Mouse (Mus musculus) limb, embryonic 15.5 days (tissue): ENCODE results near the gene Efcab11. TPM values are rescaled to one million over a fixed set of nuclear protein-coding genes. Genes with fewer than 3 reads are reported as not detected.
A peak's percentile ranks its signal among the peaks of the same experiment; 100 is the strongest.

Experiments used
- ATAC-seq: fragments of 200-750 bp; cut with Nextera tagmentation; 2 replicates; pipeline ENCODE4 v1.8.0; 2017; ENCODE audit warnings: low read depth, moderate TSS enrichment; ENCODE audit not compliant: insufficient number of reproducible peaks, low FRiP score, low TSS enrichment
- H3K27ac ChIP-seq: fragments of 300-500 bp; sonication (generic); 2 replicates; pipeline ENCODE4 v1.5.1; 2015; ENCODE audit warnings: moderate library complexity, mild to moderate bottlenecking, inconsistent platforms
- H3K27me3 ChIP-seq: fragments of 300-500 bp; sonication (generic); 2 replicates; pipeline ENCODE4 v1.6.1; 2015; ENCODE audit warnings: inconsistent platforms
- H3K36me3 ChIP-seq: fragments of 300-500 bp; sonication (generic); 2 replicates; pipeline ENCODE4 v1.6.1; 2015; ENCODE audit warnings: inconsistent platforms
- H3K4me1 ChIP-seq: fragments of 300-500 bp; sonication (generic); 2 replicates; pipeline ENCODE4 v1.6.1; 2015; ENCODE audit warnings: inconsistent platforms
- H3K4me2 ChIP-seq: fragments of 300-500 bp; sonication (generic); 2 replicates; pipeline ENCODE4 v1.6.1; 2015; ENCODE audit warnings: mild to moderate bottlenecking, inconsistent platforms
- H3K4me3 ChIP-seq: fragments of 300-500 bp; sonication (generic); 2 replicates; pipeline ENCODE4 v1.5.1; 2015; ENCODE audit warnings: mild to moderate bottlenecking, inconsistent platforms
- H3K9ac ChIP-seq: fragments of 300-500 bp; sonication (generic); 2 replicates; pipeline ENCODE4 v1.6.1; 2015; ENCODE audit warnings: inconsistent platforms
- H3K9me3 ChIP-seq: fragments of 300-500 bp; sonication (generic); 2 replicates; pipeline ENCODE4 v1.6.1; 2016; ENCODE audit warnings: inconsistent platforms
- WGBS: fragments of 180-500 bp; shearing (Covaris S2); methylation state at CpG from one replicate; pipeline ENCODE4 v1.1.7; 2015; 5-methylcytosine and 5-hydroxymethylcytosine counted together
- polyA plus RNA-seq: library from polyadenylated mRNA; unstranded; fragments of >200 nt; fragmentation: Nextera tagmentation; extraction: Ambion mirVana; gene quantifications from 2 replicates; pipeline ENCODE4 v1.2.1, GENCODE M21; 2015

Efcab11 gene
- polyA plus RNA-seq, 1 experiment from 2014 or later: 9.2 TPM

DNA sequence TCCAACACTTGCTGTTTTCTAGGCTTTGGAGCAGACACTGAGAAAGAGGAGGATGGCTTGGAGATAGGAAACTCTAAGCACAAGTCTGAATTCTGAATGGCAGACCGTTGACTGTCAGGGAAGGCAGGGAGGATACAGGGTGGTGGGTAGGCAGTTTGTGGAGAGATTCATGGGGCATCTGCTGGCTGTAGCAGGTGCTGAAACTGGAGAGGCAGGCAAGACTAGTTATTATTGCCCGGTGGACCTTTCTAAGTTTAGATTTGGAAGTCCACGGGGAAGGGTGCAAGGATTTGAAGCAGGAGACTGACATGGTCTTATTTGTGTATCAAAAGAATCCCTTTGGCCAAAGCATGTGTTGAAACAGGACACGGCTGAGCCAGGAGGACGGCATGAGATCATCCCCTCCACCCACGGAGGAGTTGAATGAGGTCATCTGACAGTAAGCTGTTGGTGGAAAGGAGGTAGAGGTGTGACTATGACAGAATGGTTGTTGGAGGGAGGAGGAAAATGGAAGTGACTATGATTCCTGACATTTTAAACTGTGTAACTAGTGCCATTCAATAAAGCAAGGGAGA is 197.7 kb downstream of the Efcab11 start:
- no peak overlapping the region for H3K4me3 ChIP-seq
- no peaks in the 10 kb centered on the region for H3K9me3 ChIP-seq
- 55% methylated on average over 6 of the region's 6 CpGs for WGBS
- H3K36me3 ChIP-seq: no peaks in the 10 kb centered on the region
- peaks cover 6% of the 10 kb centered on the region; the same call in 1 of the 2 replicates for H3K4me1 ChIP-seq
- H3K4me2 ChIP-seq: no peak overlapping the region
- H3K27ac ChIP-seq: peak overlapping the region; percentile 14; the same call in 1 of the 2 replicates
- H3K27me3 ChIP-seq: no peaks in the 10 kb centered on the region
- no peak overlapping the region for H3K9ac ChIP-seq
- no peak for ATAC-seq

DNA sequence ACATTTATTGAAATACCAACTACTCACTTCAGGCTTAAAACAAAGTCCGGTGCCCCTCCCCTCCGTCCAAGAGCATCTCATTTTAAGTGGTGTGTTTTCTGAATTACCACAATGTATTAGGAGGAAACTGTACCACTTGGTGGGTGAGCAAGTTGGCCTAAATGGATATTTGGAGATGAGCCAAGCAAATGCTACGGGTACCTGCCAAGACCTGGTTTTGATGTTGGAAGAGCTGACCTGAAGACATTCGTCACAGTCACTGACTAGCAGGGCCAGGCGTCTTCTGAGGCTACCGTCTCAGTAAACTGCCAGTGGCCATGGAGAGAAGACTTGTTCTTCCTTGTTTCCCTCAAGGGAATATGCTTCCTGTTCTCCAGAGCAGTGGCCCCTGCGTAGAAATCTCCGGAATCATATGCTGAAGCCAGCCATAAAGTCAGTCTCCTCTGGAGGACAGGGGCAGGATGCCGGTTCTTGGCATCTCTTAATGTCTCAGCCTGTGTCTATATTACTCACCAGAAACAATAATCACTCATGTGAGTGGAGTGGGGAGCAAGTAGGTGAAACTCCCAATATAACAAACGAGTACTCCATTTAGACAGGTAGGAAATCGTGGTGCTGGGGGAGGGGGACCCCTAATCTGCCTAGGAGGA is 198.7 kb downstream of the Efcab11 start:
- no peak overlapping the region for H3K9ac ChIP-seq
- H3K4me3 ChIP-seq: no peak overlapping the region
- no peaks in the 10 kb centered on the region for H3K36me3 ChIP-seq
- H3K4me2 ChIP-seq: no peak overlapping the region
- WGBS: 54% methylated on average over 11 of the region's 11 CpGs
- no peak for ATAC-seq
- H3K27me3 ChIP-seq: no peaks in the 10 kb centered on the region
- peaks cover 6% of the 10 kb centered on the region; the same call in 1 of the 2 replicates for H3K4me1 ChIP-seq
- no peaks in the 10 kb centered on the region for H3K9me3 ChIP-seq
- 0 out of 2 replicates have a peak overlapping the region, but pooled peaks have one; percentile 22 for H3K27ac ChIP-seq

DNA sequence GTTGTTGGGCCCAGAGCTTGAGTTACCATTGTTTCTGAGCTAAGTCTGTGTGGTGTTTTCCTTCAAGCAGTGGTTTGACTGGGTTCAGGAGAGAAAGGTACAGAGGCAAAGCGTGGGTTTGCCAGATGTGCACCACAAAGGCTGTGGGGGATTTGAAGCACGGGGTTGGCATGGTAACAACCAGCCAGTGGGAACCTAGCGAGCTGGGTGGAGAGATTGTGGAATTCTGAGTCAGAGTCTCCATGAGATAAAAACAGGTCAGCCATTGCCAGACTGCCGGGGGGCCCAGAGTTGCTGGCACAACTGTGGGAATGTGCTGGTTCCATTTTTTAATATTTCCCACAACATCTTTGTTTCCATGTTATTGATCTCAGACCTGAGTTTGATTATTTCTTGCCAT is 202.6 kb downstream of the Efcab11 start:
- no peaks in the 10 kb centered on the region for H3K27me3 ChIP-seq
- peaks cover 6% of the 10 kb centered on the region; the same call in 1 of the 2 replicates for H3K4me1 ChIP-seq
- H3K27ac ChIP-seq: no peak overlapping the region
- H3K9me3 ChIP-seq: no peaks in the 10 kb centered on the region
- no peak overlapping the region for H3K9ac ChIP-seq
- ATAC-seq: no peak
- H3K4me2 ChIP-seq: no peak overlapping the region
- 28% methylated on average over 4 of the region's 4 CpGs for WGBS
- H3K4me3 ChIP-seq: no peak overlapping the region
- no peaks in the 10 kb centered on the region for H3K36me3 ChIP-seq

DNA sequence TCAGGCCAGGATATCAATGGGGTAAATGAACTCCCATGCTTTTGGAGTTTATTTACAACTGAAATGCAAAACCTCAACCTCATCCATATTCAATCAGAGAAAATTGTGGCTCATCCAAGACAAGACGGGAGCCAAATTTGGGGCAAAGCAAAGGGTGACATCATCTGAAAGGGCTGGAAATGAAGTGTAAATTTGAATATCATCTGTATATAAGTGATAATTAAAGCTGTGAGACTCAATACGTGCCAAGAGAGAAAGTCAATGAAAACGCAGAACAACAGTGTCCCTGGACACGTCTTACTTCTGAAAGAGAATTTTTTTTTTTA is 212.4 kb downstream of the Efcab11 start:
- WGBS: 76% methylated on average over 4 of the region's 4 CpGs

GRCm38 (mm10) chr12:99671162-99671865 is 212.9 kb downstream of the Efcab11 start:
- Histone ChIP-seq H3K36me3 (no peaks in the 10 kb centered on the region), H3K9ac (no peak overlapping the region), H3K4me2 (no peak overlapping the region), H3K9me3 (no peaks in the 10 kb centered on the region), H3K27ac (no peak overlapping the region), H3K4me1 (peaks cover 6% of the 10 kb centered on the region), H3K27me3 (no peaks in the 10 kb centered on the region), H3K4me3 (no peak overlapping the region)
- no peak for ATAC-seq
- 76% methylated on average over 12 of the region's 12 CpGs for WGBS

More for the DNA sequence above, 212.4 kb downstream of the Efcab11 start:
- Histone ChIP-seq H3K27ac (no peak overlapping the region), H3K36me3 (no peaks in the 10 kb centered on the region), H3K4me3 (no peak overlapping the region), H3K27me3 (no peaks in the 10 kb centered on the region), H3K9ac (no peak overlapping the region), H3K4me1 (peaks cover 6% of the 10 kb centered on the region), H3K4me2 (no peak overlapping the region), H3K9me3 (no peaks in the 10 kb centered on the region)
- no peak for ATAC-seq

DNA sequence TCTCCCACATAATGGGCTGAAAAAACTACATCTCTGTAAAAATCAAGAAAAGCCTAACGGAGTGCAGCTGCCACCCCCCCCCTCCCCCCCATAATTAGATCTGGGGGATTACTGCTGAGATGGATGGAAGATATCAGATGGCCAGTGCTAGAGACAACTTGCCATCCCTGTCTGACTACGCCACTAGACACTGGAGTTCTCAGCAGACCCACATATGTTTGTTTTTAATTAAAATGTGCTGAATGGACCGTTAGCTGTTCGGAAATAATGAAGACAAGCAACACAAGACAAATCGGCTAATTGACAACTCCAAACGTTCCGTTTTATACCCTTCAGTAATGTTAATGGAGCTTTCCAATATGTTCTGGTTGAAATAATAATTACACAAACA is 213.5 kb downstream of the Efcab11 start:
- Histone ChIP-seq H3K27me3 (no peaks in the 10 kb centered on the region), H3K4me2 (peak overlapping the region; percentile 15; the same call in 1 of the 2 replicates), H3K27ac (no peak overlapping the region), H3K9ac (no peak overlapping the region), H3K4me1 (peaks cover 6% of the 10 kb centered on the region), H3K4me3 (no peak overlapping the region), H3K9me3 (no peaks in the 10 kb centered on the region), H3K36me3 (no peaks in the 10 kb centered on the region)
- 45% methylated on average over 7 of the region's 7 CpGs for WGBS
- ATAC-seq: no peak

GRCm38 (mm10) chr12:99669976-99670761 is 214.1 kb downstream of the Efcab11 start:
- ATAC-seq: no peak
- Histone ChIP-seq H3K27me3 (no peaks in the 10 kb centered on the region), H3K9ac (no peak overlapping the region), H3K4me3 (no peak overlapping the region), H3K36me3 (no peaks in the 10 kb centered on the region), H3K4me1 (peaks cover 6% of the 10 kb centered on the region), H3K9me3 (no peaks in the 10 kb centered on the region), H3K4me2 (peak overlapping the region; percentile 15; the same call in 1 of the 2 replicates), H3K27ac (no peak overlapping the region)
- WGBS: 61% methylated on average over 26 of the region's 26 CpGs

GRCm38 (mm10) chr12:99654991-99655880 is 229.0 kb downstream of the Efcab11 start:
- H3K27me3 ChIP-seq: no peaks in the 10 kb centered on the region
- no peak overlapping the region for H3K4me3 ChIP-seq
- no peak overlapping the region for H3K9ac ChIP-seq
- no peaks in the 10 kb centered on the region for H3K36me3 ChIP-seq
- no peak overlapping the region for H3K27ac ChIP-seq
- no peaks in the 10 kb centered on the region for H3K9me3 ChIP-seq
- no peak overlapping the region for H3K4me2 ChIP-seq
- ATAC-seq: no peak
- 84% methylated on average over 19 of the region's 19 CpGs for WGBS
- H3K4me1 ChIP-seq: peaks cover 3% of the 10 kb centered on the region; the same call in 1 of the 2 replicates

DNA sequence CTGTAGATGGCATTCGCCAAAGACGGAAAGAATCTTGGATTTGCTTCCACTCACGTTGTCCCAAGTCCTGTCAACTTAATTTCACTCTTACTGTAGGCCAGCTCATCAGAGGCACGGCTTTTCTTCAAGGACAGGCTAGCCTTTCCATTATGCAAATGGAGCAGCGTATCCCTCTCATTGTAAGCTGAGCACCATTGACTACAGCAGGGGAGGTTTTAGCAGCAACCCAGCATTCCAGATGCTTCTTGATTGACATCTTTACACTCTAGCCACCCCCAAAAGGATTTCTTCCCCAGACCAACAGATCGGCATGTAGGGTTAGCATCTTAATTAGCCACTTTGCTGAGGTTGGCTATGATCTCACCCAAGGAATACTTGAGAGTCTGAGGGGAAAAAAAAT is 231.8 kb downstream of the Efcab11 start:
- Histone ChIP-seq H3K9me3 (no peaks in the 10 kb centered on the region), H3K36me3 (no peaks in the 10 kb centered on the region), H3K9ac (no peak overlapping the region), H3K27me3 (no peaks in the 10 kb centered on the region), H3K4me3 (no peak overlapping the region), H3K27ac (no peak overlapping the region), H3K4me2 (no peak overlapping the region), H3K4me1 (peaks cover 7% of the 10 kb centered on the region; the same call in 1 of the 2 replicates)
- ATAC-seq: no peak
- 52% methylated on average over 6 of the region's 6 CpGs for WGBS

- no peak overlapping the region for H3K9ac ChIP-seq
- WGBS: 32% methylated on average over 2 of the region's 2 CpGs
- no peak overlapping the region for H3K4me2 ChIP-seq
These were observed 234.5 kb downstream of the Efcab11 start for GRCm38 (mm10) chr12:99649732-99650131.

GRCm38 (mm10) chr12:99648781-99649180 is 235.5 kb downstream of the Efcab11 start:
- Histone ChIP-seq H3K9me3 (peaks cover 18% of the 10 kb centered on the region), H3K27me3 (no peaks in the 10 kb centered on the region), H3K27ac (no peak overlapping the region), H3K4me1 (0 out of 2 replicates have a peak, but pooled peaks cover 7% of the 10 kb centered on the region), H3K9ac (no peak overlapping the region), H3K4me3 (no peak overlapping the region), H3K36me3 (no peaks in the 10 kb centered on the region), H3K4me2 (no peak overlapping the region)
- WGBS: 79% methylated on average over 2 of the region's 2 CpGs
- ATAC-seq: no peak

More at GRCm38 (mm10) chr12:99649732-99650131, 234.5 kb downstream of the Efcab11 start:
- 0 out of 2 replicates have a peak, but pooled peaks cover 7% of the 10 kb centered on the region for H3K4me1 ChIP-seq
- no peaks in the 10 kb centered on the region for H3K27me3 ChIP-seq
- no peak for ATAC-seq
- H3K36me3 ChIP-seq: no peaks in the 10 kb centered on the region
- H3K9me3 ChIP-seq: peaks cover 9% of the 10 kb centered on the region
- H3K27ac ChIP-seq: no peak overlapping the region
- H3K4me3 ChIP-seq: no peak overlapping the region
